Mouse (Mus musculus): Measurements from ENCODE around the gene Gorasp2.
A peak's percentile ranks its signal among the peaks of the same experiment; 100 is the strongest.

Gorasp2 gene

DNA sequence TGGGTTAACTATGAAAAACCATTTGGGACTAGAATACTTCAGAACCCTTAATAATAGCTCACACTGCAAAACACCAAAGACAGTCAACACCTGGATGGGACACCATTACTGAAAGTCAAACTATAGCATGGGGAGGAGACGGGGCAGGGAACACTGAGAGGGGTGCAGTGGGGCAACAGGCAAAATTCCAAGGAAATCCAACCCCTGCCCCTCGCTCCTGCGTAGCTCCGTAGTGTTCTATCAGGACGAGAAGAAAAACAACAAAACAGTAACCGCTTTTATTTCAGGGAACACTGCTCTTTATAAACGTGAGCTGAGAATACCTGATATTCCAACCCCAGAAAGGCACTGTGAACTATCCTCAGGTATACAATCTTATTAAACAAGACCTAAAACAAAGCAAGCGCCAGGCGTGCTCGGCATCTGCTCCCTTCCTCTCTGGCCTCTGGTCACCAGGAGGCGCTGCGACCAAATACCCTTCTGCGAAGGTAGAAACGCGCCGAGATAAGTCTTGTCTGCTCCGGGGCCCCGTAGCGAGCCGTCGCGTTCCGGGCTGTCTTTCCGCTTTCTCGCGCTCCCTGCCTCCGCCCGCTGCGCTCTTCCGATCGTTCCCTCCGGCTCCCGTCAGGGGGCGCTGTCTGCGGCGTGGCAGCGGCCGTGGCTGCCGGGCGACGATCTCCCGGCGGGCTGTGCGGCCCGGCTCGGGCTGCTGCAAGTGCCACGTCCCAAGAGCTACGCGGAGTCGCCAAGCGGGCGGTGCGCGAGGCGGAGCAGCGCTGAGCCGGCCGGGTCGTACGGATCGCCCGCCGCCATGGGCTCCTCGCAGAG, at the start of gene Gorasp2:
Gene Gorasp2, plus strand, starts transcription at position 690 of the 828 bp plus-strand sequence.
- peak; percentile 88 to 94 for DNase-seq (ENCODE audit: low spot score in 2 of 2)

DNA sequence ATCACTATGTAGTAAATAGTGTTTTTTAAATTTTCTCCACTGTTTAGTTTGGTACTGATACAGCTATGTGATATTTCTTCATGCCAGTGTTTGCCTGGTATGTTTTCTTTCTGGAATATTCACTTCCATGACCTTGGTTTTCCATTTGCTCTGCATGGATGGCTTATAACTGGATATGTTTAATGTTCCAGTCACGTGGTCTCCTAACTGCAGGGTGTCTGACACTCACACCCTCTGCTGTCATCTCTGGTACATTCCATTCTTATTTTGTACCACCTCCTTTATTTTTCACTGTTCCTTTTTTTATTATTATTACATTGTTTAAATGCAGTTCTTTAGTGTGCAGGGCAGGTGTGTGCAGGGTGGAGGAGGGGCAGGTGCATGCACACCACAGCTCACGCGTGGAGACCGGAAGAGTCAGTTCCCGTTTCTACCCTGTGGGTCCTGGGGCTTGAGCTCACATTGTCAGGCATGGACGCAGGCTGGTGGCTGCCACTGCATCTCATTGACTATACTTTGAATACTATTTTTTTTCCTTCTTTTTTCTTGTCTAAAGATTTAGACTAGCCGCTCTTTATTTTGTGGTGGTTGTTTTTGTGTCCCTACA, 46.5 kb upstream of the Gorasp2 start:
- peak in 1 of 2 experiments; percentile 5 for DNase-seq (ENCODE audit: low spot score in 2 of 2)

DNA sequence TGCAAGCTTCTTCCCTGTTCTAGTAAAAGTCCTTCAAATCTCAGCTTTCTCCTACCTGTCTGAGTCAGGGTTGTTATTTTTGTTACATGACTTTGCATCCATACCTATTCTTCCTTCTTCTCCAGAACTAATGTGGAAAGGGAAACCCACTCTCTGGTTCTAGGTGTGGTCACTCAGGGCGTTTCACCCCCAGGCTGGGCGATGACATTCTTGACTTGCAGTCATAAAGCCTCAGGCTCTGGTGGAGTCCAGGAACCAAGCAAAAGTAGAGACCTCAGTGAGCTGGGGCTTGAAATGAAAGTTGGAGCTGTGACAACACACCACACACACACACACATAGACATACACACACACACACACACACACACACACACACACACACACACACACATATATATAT, 45.3 kb upstream of the Gorasp2 start:
- DNase-seq (ENCODE audit: low spot score in 2 of 2) = no peak

DNA sequence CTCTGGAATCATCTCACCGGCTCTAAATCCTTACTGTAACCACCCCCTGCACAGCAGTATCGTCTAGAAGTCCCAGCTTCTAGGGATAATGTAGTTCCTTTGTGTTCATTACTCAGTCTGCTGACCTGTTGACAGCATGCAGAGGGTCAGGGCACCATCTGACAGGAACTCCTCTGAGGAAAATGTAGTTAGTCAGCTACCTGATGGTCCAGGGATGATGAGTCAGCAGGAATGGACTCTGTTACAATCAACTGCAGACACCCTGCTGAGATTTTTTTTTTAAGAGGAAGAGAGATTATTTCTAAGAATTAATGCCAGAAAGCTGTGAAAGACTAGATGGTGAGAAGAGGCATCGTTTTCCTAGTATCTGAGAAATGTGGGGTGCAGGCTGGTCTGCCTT, 44.8 kb upstream of the Gorasp2 start:
- DNase-seq (ENCODE audit: low spot score in 2 of 2) = no peak

DNA sequence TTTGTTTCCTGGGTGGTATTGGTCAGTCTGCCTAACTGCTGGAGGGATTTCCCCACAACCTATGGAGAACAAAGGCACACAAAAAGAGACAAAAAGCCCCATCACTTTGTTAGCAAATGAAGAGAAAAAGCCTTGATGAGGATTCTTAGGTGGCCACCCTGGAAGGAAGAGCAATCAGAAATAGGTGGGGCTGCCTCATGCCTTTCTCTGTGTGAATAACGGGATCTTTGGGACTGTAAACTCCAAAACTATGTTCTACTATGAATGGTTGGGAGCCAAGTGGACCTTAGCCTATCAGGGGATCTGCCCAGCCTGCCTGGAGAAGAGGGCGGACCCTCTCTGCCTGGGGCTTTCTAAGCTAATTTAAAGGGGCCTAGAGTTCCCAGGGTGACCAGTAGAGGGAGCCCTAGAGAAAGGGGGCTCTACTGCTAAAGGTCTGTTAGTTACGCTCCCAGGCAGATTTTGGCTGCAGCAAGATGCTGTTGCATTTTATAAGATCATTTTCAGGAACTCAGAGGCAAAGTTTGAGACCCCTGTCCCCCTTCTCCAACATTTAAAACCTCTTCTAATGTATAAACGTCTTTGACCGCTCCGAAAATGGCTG, 42.0 kb upstream of the Gorasp2 start:
- no peak for DNase-seq (ENCODE audit: low spot score in 2 of 2)

DNA sequence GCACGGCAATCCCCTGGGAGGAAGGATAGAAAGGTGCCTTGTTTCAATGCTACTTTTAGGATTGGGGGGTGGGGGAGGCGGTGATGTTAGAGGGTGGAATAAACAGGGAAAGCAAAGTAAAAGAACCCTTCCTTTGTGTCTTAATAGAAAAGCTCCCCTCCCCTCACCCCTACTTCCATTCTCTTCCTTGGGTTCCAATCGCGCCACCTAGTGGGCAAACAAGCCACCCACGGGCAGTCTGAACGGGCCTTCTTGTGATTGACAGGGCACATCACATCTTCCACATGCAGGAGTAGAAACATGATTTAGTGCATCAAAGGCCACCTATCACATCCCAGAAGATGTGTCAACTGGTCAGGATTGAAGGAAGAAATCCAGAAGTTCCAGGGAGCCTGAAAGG, 41.2 kb upstream of the Gorasp2 start:
- no peak for DNase-seq (ENCODE audit: low spot score in 2 of 2)

DNA sequence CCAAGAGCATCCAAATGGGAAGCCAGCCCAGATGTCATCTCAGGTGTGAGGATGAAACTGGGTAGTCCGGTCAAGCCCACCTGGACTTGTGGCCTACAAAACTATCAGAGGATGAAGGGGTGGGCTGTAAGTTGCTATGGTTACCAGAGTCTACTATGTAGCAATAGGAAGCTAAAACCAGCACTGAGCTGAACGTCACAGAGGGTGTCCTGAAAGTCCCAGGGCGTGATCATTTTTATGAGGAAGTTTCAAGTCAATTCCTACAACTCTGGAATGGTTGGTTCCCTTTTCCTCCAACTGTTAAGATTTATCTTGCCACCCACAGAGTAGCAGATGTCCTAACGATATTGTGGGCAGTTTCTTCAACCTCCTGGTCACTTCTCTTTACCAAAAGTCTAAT, 39.1 kb upstream of the Gorasp2 start:
- no peak for DNase-seq (ENCODE audit: low spot score in 2 of 2)

DNA sequence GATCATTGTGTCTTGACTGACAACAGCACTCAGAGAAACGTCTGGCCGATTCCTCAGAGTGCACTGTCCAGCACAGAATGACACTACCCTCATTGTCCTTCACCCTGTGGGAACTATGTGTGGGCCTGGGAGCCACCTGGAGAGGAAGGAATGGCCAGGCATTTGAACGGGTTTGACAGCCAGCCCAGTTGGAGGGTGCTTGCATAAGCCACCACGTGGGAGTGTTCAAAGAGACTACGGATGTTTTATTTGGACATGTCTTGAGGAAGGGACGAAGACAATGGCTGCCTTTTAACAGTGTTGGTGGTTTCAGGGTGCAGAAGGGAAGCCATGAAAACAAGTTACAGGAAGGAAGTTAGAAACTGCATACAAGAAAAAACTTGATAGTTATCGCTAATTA, 35.6 kb upstream of the Gorasp2 start:
- DNase-seq (ENCODE audit: low spot score in 2 of 2) = no peak

DNA sequence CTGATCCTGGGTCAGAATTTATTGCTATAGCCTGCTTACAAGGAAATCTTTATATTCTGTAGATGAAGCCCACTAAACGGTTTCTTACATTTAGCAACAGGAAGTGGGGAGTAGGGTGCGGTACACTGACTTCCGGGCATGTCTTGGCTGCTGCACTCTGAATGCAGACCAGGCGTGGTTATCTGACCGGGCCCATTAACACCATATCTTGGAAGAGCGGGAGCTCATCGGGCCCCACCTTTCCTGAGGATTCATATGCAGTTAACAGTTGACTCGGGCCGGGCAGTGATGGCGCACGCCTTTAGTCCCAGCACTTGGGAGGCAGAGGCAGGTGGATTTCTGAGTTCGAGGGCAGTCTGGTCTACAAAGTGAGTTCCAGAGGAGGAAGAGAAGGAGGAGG, 33.0 kb upstream of the Gorasp2 start:
- no peak for DNase-seq (ENCODE audit: low spot score in 2 of 2)

DNA sequence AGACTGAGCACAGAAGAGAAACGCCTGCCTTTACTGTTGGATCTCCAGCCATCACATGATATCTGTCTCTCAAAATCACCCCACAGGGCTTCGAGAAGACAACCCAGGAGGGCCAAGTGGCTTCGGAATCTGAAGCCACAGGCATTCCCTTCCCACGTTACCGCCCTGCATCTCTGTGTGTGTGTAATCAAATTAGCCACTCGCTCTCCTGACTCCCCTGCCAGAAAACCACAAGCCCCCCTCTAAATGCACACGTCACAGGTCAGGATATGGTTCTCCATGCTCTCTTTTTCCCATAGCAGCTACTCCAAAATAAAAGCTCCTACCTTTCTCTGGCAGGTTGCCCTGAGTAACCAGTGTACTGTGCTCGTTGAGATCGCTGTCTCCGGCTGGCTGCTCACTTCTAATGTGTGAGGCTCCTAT, 32.0 kb upstream of the Gorasp2 start:
- DNase-seq (ENCODE audit: low spot score in 2 of 2) = no peak

DNA sequence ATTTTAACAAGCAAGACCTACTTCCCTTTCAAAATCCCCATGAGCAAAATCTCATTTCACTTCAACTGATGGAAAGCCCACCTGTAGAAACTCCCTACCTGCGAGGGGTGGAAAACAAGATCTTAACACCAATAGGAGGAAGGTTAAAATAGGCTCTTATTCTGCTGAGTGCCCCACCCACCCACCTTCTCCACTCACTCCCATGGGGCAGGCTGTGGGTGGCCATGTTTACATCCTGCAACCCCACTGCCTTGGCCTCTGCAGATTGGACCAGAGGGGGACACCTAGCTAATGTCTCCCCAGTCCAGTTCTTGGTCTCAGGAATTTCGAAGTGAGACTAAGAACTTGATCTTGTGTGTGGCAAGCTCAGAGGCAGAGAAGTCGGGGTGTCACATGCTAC, 31.5 kb upstream of the Gorasp2 start:
- no peak for DNase-seq (ENCODE audit: low spot score in 2 of 2)

DNA sequence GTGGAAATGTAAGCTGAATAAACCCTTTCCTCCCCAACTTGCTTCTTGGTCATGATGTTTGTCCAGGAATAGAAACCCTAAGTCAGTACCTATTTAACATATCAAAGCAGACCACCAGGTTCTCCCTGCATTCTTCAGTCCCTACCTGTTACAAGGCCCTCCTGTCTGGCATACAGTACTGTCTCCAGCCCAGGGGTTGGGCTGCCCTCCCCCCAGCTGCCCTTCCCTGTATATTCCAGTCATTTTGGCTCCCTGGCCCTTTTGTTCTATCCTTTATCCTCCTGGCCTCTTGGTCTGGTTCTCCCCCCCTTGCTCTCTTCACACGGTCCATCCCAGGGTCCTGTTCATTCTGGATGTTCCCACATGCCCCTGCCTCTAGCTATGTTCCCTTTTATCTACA, 30.1 kb upstream of the Gorasp2 start:
- no peak for DNase-seq (ENCODE audit: low spot score in 2 of 2)

DNA sequence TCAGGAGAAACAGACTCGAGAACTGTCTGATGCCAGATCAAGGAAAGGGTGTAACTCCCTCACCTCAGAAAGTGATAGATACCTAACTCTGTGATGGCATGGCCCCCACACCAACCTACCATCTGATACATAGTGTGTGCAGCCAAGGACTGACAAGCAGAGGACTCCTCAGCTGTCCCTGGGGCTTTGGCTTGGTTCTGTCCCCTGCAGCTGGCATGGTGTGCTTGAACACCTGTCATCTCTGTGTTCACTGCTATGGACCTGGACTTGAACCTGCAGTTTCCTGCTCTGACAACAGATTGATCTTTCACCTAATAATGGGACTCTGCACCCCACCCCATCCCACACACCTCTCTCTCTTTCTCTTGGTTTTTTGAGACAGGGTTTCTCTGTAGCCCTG, 29.0 kb upstream of the Gorasp2 start:
- DNase-seq (ENCODE audit: low spot score in 2 of 2) = no peak

DNA sequence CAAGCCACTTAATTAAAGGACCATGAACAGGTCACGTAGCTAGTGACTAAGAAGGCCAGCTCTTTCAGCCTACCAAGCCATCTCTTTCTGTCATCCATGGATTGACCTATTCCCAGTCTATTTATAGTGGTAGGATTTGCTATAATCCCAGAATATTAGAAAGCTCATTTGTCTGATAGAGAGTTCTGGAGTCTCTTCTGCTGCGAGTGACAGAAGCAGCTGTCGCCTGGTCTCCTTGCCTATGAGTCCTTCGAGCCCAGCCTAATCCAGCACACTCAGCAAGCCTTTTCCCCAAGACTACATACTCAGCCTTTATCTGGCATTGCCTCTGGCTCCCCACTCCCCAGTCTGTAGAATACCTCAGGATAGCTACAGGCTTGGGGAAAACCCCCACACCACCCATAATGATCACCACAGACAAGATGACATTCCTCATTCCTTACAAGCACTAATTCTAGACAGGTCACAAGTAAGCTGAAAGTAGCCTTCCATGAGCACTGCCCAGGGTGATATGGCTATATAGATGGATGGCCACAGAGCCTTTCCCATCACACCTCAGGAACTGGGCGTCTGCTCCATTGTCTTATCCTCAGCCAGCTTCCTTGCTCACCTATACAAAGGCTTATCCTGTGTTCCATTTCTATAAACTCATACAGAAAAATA, 27.2 kb upstream of the Gorasp2 start:
- no peak for DNase-seq (ENCODE audit: low spot score in 2 of 2)

DNA sequence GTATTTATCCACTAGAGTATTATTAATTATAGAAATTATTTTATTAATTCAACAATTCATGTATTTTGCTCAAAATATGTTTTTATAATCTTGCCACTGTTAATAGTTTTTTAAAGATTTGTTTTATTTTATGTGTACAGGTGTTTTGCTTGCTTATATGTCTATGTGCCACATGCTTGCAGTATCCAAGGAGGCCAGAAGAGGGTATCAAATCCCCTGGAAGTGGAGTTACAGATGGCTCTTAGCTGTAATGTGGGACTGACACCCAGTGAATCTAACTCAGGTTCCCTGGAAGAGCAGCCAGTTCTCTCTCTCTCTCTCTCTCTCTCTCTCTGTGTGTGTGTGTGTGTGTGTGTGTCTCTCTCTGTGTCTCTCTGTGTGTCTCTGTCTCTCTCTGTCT, 20.4 kb upstream of the Gorasp2 start:
- no peak for DNase-seq (ENCODE audit: low spot score in 2 of 2)

DNA sequence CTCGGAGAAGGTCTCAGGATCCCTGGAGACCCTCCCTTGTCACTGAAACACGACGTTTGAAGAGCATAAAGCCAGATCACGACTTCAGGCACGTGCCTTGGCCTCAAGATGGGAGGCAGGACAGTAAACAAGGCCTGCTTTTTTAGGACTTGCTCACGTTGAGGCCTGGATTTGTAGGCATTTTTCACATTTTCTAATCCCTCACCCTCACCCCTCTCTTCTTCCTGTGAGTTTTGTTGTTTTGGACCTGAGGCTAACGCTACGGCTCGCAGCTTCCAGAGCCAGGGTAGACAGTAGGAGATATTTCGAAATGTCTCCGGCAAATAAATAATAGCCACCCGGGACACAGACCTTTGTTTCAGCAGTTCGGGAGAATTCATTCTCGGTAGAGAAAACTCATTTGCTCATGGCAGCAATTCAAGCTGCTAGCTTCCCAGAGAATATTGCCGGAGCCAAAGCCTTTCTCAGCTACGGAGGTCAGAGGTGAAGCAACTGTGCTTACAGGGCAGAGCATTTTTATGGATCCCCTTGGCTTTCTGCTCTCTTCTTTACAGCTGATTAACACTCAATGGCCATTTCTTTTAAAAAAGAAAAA, 18.3 kb upstream of the Gorasp2 start:
- DNase-seq (ENCODE audit: low spot score in 2 of 2) = peak; percentile 23 to 39

DNA sequence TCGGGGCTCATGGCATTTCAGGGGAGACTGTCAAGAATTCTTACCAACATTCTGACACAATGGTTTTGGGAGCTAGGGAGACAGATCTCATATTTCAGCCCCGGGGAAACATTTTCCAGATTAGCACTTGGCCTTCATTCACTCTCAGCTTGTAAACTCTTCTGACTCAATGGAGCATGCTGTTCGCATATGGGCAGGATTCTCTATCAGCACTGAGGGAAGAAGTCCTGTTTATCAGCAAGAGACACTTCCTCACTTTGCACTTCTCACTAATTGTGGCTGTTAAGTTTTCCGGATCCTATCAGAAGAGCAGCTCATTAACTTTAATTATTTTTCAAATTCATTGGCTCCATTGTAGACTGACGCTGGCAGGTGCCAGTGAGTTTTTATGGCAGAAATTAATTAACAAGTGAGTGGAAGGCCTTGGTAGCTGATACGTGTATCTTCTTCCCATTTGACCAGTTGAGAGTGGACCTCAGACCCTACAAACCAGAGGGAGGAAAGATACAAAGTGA, 16.1 kb upstream of the Gorasp2 start:
- DNase-seq (ENCODE audit: low spot score in 2 of 2) = no peak

DNA sequence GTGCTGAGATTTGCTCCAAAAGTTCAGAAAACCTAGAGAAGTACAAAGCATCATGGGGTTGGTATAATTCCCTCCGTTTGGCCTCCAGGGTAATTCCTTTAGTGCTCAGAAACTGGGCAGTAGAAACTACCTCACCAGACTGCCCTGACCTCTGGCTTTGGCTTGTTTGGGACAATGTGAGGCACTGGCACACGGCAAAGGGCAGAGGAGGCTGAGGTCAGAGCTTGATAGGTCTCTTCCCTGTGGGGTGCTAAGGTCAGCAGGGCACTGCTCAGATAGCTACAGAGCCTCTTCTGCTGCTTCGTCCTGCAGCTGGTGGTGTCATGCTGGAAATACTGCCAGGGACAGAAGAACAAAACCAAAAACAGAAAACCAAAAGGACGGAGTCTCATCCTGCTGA, 13.7 kb upstream of the Gorasp2 start:
- DNase-seq (ENCODE audit: low spot score in 2 of 2) = no peak

DNA sequence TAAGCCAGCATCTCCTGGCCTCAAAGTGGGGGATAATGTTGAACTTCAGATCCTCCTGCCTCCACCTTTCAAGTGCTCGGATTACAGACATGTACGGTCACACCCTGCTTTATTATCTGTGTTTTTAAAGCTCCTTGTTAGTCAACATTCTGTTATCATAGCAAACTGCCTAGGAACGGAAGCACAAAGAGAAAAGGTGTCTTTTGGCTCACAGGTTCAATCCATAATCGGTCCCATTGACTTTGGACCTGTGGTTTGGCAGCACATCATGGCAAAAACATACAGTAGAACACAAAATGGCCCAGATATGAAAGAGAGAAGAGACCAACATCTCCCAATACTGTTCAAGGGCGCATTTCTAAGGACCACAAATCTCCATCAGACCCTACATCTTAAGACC, 13.1 kb upstream of the Gorasp2 start:
- no peak for DNase-seq (ENCODE audit: low spot score in 2 of 2)

DNA sequence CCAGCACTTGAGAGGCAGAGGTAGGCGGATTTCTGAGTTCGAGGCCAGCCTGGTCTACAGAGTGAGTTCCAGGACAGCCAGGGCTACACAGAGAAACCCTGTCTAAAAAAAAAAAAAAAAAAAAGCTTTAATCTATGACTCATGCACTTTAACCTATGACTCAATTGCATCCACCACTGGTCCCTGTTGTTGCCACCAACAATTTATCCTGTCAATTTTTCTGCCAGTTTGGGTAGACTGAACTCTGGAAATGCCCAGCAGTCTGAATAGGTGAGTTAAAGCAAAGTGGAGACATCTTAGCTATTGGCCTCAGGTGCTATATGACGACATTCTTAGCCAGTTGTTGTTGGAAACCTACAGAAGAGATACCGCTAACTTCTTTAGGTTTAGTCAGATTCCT, 11.9 kb upstream of the Gorasp2 start:
- no peak for DNase-seq (ENCODE audit: low spot score in 2 of 2)

DNA sequence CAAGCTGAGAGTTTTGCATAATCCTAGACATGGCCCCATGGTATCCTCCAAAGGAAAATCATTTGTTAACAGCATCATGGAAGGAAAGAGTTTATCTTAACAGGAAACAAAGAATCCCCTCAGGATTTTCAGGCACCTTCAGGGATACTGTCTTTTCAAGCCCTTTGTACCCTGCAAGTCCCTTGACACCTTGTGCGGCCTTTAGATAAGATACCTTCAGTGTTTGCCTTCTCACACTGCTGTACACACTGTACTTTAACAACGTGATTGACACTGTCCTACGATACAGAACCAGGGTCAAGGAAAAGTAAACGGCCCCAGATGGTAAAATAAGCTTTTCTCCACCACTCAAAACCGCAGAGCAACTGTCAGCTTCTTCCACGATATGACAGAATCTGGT, 9.6 kb upstream of the Gorasp2 start:
- DNase-seq (ENCODE audit: low spot score in 2 of 2) = no peak

DNA sequence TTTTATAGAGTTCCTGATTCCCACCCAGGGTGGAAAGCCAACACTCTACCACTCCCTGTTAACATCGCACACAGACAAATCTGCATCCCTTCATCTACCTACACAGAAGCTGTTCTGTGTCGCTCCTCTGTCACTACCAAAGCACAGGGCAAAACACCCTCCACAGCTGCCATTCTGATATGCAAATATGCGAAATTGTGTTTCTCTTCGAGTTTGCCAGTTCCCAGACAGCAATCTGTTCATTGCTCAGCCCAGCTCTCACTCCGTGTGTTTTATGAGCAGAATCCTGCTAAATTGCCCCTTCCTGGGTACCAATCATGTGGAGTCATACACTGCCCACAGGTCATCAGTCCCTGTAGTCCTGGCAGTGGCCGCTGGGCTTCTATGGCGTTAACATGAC, 4.3 kb upstream of the Gorasp2 start:
- DNase-seq (ENCODE audit: low spot score in 2 of 2) = no peak
